Comparison of ENCODE assay signal across 8 mouse cellular contexts in the genomic region with DNA sequence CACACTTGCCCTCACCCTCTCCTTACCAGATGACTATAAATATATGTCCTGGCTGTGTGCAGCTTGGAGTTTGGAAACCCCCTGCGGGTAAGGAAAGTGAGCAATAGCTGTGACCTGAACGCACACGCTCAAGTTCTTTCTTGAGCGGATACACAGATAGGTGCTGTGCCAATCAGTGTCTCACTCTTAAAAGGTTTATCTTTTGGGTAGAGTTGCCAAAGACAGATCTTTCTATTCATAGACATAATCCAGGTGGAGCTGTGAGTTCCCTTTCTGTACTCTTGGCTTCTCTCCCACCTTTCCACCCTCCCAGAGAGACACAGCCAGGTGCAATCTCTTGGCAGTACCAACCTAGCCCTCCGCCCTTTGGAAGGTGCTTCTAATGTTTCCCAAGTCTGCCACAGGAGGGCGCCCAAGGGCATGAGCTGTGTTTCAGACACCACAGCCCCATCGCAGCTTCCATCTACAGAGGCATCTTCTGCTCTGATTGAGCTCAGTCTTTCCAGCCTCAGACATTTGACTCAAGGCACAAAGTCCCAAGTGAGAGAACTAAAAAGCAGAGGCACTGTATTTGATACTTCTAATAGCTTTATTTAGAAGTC. TPM values are rescaled to one million over a fixed set of nuclear protein-coding genes. Genes with fewer than 3 reads are reported as not detected.
DNase-seq lines count a peak whose midpoint lies in the region; ATAC-seq lines count a peak whose summit lies in the region.

No protein-coding gene starts in this region.

- DNase-seq in adipocyte (ENCODE audit: low spot score) = peak; percentile 82
- DNase-seq in cerebellum, postnatal 14 days = peak; percentile 97 to 98
- peak; percentile 82 to 83 for DNase-seq in frontal cortex, postnatal 36 days (ENCODE audit: low spot score in 2 of 2)
- peak; percentile 94 for DNase-seq in intestine, embryonic 14.5 days (ENCODE audit: low spot score)
- peak; percentile 46 to 69 for DNase-seq in left cerebral cortex, adult 8-10 months (ENCODE audit: low spot score in 2 of 2)
- peak; percentile 93 for DNase-seq in midbrain, embryonic 14.5 days
- DNase-seq in spleen, postnatal 10 days (ENCODE audit: low spot score in 2 of 2) = peak; percentile 47 to 77

- H3K36me3 ChIP-seq in intestine, embryonic 14.5 days (ENCODE audit: control insufficient read depth, insufficient read depth, low read length) = no peaks in the 10 kb centered on the region; the same call in 1 of the 2 replicates
- no peaks in the 10 kb centered on the region for H3K36me3 ChIP-seq in midbrain, embryonic 14.5 days (ENCODE audit: control insufficient read depth, insufficient read depth, low read length)

- H3K9ac ChIP-seq in intestine, embryonic 14.5 days (ENCODE audit: low read length) = no peak overlapping the region
- H3K9ac ChIP-seq in midbrain, embryonic 14.5 days (replicated peaks; ENCODE audit: low read length) = no peak overlapping the region

- peaks cover 9% of the 10 kb centered on the region; the same call in 1 of the 2 replicates for H3K4me1 ChIP-seq in intestine, embryonic 14.5 days (replicated peaks; ENCODE audit: control insufficient read depth, insufficient read depth, low read length)
- no peaks in the 10 kb centered on the region for H3K4me1 ChIP-seq in midbrain, embryonic 14.5 days (ENCODE audit: control insufficient read depth, insufficient read depth, low read length)

- H3K9me3 ChIP-seq in intestine, embryonic 14.5 days (ENCODE audit: control insufficient read depth, low read length) = no peaks in the 10 kb centered on the region
- no peaks in the 10 kb centered on the region for H3K9me3 ChIP-seq in midbrain, embryonic 14.5 days (ENCODE audit: control insufficient read depth, low read length)

- no peak overlapping the region for H3K4me3 ChIP-seq in intestine, embryonic 14.5 days (ENCODE audit: low read depth, low read length)
- H3K4me3 ChIP-seq in midbrain, embryonic 14.5 days (replicated peaks; ENCODE audit: low read depth, low read length) = no peak overlapping the region

- ATAC-seq in intestine, embryonic 14.5 days (replicated peaks; ENCODE audit: low FRiP score, low TSS enrichment, low read depth) = peak; percentile 70
- peak; percentile 82; the same call in 1 of the 2 replicates for ATAC-seq in midbrain, embryonic 14.5 days (ENCODE audit: low FRiP score, low TSS enrichment)
- ATAC-seq in monocyte, adult 5-6 weeks (replicated peaks; ENCODE audit: insufficient number of reproducible peaks, low FRiP score, low TSS enrichment, poor library complexity, severe bottlenecking) = no peak

- 0 out of 2 replicates have a peak, but pooled peaks cover 4% of the 10 kb centered on the region for H3K27me3 ChIP-seq in intestine, embryonic 14.5 days (replicated peaks; ENCODE audit: control insufficient read depth, insufficient read depth, low read length)
- H3K27me3 ChIP-seq in midbrain, embryonic 14.5 days (ENCODE audit: control insufficient read depth, insufficient read depth, low read length) = no peaks in the 10 kb centered on the region

- 36% methylated on average over 7 of the region's 7 CpGs for WGBS in intestine, embryonic 14.5 days
- 44% methylated on average over 7 of the region's 7 CpGs for WGBS in midbrain, embryonic 14.5 days

- H3K4me2 ChIP-seq in intestine, embryonic 14.5 days (ENCODE audit: low read length) = no peak overlapping the region
- no peak overlapping the region for H3K4me2 ChIP-seq in midbrain, embryonic 14.5 days (ENCODE audit: low read length)

- no peak overlapping the region for H3K27ac ChIP-seq in intestine, embryonic 14.5 days (ENCODE audit: low read depth)
- H3K27ac ChIP-seq in midbrain, embryonic 14.5 days (replicated peaks; ENCODE audit: low read depth, low read length) = no peak overlapping the region

RNA-seq across cellular contexts. Expression of a gene that starts 8.8 kb away (rescaled TPM):
- polyA plus RNA-seq in intestine, embryonic 14.5 days (2014; fragmentation: Nextera tagmentation; extraction: Ambion mirVana) = 184 and 222 TPM in 2 replicates
- 10 to 100 TPM; 11.1 to 12.6 (median 11.9) TPM for total RNA-seq in left cerebral cortex, adult 8-10 months (2022)
- polyA plus RNA-seq in midbrain, embryonic 14.5 days (2014; fragmentation: Nextera tagmentation; extraction: Ambion mirVana) = 0.57 and 0.92 TPM in 2 replicates
- total RNA-seq in monocyte, adult 5-6 weeks (2017) = 0.48 to 0.78 TPM in 2 of 3 replicates, not detected in the other
